Mouse (Mus musculus) erythroblast, embryonic 14.5 days (primary cell): ENCODE measurements at regions not wholly inside any gene's neighbourhood (a gene's known extent, or its start where the extent isn't known, plus 50 kb on each side); places are given as distances from the start of the nearest gene placed in this dataset.
A peak's percentile ranks its signal among the peaks of the same experiment; 100 is the strongest.

Experiments
- H3K27me3 ChIP-seq: 2 replicates; pipeline ENCODE4 v1.6.1; 2012; ENCODE audit warnings: inconsistent platforms; ENCODE audit not compliant: control insufficient read depth
- H3K36me3 ChIP-seq: 2 replicates; pipeline ENCODE4 v1.6.1; 2012; ENCODE audit warnings: mild to moderate bottlenecking, inconsistent platforms; ENCODE audit not compliant: control insufficient read depth
- H3K4me1 ChIP-seq: 2 replicates; pipeline ENCODE4 v1.6.1; 2012; ENCODE audit warnings: inconsistent platforms; ENCODE audit not compliant: control insufficient read depth
- H3K4me3 ChIP-seq: replicated peaks from 2 replicates; pipeline ENCODE3; 2012; ENCODE audit warnings: moderate library complexity, mild to moderate bottlenecking, inconsistent platforms
- H3K9me3 ChIP-seq: 2 replicates; pipeline ENCODE4 v1.6.1; 2012; ENCODE audit warnings: low read length, inconsistent platforms, mixed read lengths; ENCODE audit not compliant: control insufficient read depth
- GATA1 ChIP-seq: IDR thresholded peaks from 2 replicates; pipeline ENCODE4 v1.6.1; 2012; ENCODE audit warnings: low read length, inconsistent platforms, mixed read lengths
- TAL1 ChIP-seq: IDR thresholded peaks from 3 replicates; pipeline ENCODE4 v1.6.1; 2012; ENCODE audit warnings: low read length, inconsistent platforms, mixed read lengths

GRCm38 (mm10) chr15:62092671-62093185 is 1169.9 kb upstream of the A1bg start:
- H3K4me1 ChIP-seq = peaks cover 34% of the 10 kb centered on the region
- no peaks in the 10 kb centered on the region for H3K9me3 ChIP-seq
- no peaks in the 10 kb centered on the region; the same call in 1 of the 2 replicates for H3K36me3 ChIP-seq
- no peak overlapping the region for H3K4me3 ChIP-seq
- TF ChIP-seq GATA1 (no peak), TAL1 (no peak)
- no peaks in the 10 kb centered on the region for H3K27me3 ChIP-seq

DNA sequence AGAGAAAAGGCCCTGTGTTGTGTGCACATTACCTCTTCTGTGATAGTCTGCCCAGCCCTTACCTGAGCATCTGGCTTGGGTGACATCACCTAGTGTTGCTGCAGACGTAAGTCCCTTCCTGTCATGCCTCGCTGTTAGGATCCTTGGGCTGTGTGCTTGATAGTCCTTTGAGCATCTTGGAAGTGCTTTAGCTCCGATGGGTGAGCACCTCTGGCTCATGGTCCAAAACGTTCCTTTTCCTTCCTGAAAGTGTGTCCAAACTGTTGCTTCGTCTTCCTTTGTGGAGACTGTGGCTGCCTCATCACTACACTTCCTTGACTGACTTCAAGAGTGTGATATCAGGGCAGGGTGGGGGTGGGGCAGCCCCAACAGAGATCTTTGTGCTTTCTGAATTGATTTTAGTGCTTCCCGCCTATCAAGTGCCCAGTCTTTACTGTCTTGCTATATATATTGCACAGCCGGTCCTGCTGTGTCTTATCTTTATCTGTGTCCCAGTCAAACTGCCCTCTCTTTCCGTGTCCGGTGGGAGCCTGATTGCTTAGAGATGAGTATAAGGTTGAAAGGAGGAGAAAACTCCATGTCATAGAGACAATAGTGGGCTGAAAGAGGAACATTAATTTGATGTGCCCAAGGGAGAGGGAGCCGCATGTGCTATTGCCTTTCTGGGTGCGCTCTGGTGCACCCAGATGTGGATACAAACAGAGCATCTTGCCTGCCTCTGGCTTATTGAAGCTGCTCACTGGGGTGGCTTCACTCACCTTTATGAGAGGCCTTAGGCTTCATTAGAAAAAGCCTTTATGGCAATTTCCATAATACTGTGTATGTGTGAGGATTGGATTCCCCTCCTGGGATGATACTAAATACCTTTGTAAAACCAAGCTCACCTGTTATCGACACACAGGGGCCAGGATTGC is 1169.2 kb upstream of the A1bg start:
- Histone ChIP-seq H3K36me3 (peaks cover 3% of the 10 kb centered on the region; the same call in 1 of the 2 replicates), H3K4me1 (peaks cover 34% of the 10 kb centered on the region), H3K27me3 (no peaks in the 10 kb centered on the region), H3K9me3 (no peaks in the 10 kb centered on the region), H3K4me3 (no peak overlapping the region)
- TF ChIP-seq TAL1 (no peak), GATA1 (no peak)

DNA sequence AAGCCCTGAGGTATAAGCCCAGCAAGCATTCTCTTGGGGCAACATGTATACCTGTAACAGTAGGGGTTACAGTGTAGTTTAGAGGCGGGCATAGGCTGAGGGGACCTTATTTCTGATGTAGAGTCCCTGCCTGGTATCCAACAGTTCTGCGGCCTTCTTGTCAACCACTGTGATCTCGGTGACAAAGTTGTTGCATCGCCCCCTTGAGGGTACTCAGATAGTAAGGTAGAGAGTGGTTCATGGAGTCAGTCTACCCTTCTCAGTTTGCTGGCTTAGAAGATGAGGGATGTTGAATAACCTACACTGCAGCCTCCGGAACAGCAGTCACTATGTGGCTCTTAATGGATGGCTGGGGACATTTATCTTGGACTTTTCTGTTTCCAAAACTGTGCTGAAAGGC is 1168.3 kb upstream of the A1bg start:
- Histone ChIP-seq H3K4me1 (peaks cover 31% of the 10 kb centered on the region), H3K4me3 (no peak overlapping the region), H3K36me3 (peaks cover 3% of the 10 kb centered on the region; the same call in 1 of the 2 replicates), H3K9me3 (no peaks in the 10 kb centered on the region), H3K27me3 (no peaks in the 10 kb centered on the region)
- no peak for TF ChIP-seq GATA1
- no peak for TF ChIP-seq TAL1

DNA sequence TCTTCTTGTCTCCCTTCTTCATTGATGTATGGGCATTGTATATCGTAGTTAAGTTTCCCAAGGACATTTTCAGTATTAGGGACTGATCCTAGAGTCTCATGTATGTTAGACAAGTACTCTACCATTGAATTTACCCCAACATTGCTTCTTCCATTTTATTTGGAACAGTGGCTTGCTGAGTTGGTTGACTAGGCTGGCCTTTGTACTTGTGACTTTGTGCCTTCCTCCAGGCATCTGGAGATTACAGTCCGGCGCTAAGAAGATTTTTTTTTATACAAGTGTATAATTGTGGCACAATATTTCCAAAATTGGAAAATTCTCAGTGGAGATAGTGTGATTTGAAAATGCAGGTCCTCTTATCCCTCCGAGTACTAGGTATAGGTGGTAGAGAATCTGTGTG is 1165.5 kb upstream of the A1bg start:
- H3K4me1 ChIP-seq = peaks cover 32% of the 10 kb centered on the region

DNA sequence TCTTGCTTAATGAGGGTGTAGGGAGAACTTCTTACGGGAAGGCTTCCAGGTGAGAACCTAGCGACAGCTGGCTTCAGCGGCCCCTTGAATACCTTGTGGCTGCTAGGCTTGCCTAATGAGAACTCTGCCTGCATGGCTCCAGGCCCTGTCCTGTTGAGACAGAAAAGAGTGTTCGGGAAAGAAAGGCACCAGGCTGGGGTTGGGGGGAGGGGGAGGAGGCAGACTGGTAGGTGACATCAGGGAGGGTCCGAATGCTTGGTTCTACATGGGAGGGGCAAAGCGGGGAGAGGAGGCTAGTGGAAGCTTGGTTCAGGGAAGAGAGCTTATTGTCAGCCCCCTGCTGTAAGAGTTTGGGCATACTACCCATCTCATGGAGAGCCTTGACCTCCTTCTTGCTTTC is 1164.9 kb upstream of the A1bg start:
- Histone ChIP-seq H3K4me1 (peaks cover 29% of the 10 kb centered on the region), H3K9me3 (no peaks in the 10 kb centered on the region), H3K27me3 (no peaks in the 10 kb centered on the region), H3K36me3 (peaks cover 3% of the 10 kb centered on the region; the same call in 1 of the 2 replicates), H3K4me3 (no peak overlapping the region)
- TF ChIP-seq GATA1 (no peak), TAL1 (no peak)

More for the DNA sequence above, 1165.5 kb upstream of the A1bg start:
- Histone ChIP-seq H3K4me3 (no peak overlapping the region), H3K9me3 (no peaks in the 10 kb centered on the region), H3K36me3 (peaks cover 3% of the 10 kb centered on the region; the same call in 1 of the 2 replicates), H3K27me3 (no peaks in the 10 kb centered on the region)
- TF ChIP-seq GATA1 (no peak), TAL1 (no peak)

GRCm38 (mm10) chr15:62086037-62086436 is 1163.2 kb upstream of the A1bg start:
- 0 out of 3 replicates have a peak, but pooled peaks have one; percentile 10 for TF ChIP-seq TAL1
- TF ChIP-seq GATA1 = no peak
- Histone ChIP-seq H3K36me3 (peaks cover 3% of the 10 kb centered on the region; the same call in 1 of the 2 replicates), H3K27me3 (no peaks in the 10 kb centered on the region), H3K4me3 (no peak overlapping the region), H3K4me1 (peaks cover 12% of the 10 kb centered on the region), H3K9me3 (no peaks in the 10 kb centered on the region)

DNA sequence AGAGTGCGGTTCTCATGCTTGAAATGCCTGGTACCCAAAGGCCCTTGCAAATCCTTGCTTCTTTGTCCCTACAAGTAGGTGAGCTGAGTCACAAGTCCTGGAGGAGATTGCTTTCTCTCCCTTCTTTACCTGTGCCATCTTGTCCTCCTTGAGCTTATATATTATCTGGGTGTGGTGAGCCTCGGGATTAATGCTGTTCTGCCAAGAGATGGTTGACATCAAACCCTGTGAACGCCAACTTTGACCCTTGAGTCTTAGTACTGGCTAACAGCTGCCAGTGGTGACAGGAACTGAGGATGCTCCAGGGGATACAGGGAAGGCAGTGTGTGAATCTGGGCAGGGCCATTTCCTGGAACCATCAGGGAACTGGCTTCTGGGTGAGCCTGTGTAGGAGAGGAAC is 1160.5 kb upstream of the A1bg start:
- H3K4me1 ChIP-seq = peaks cover 28% of the 10 kb centered on the region
- no peaks in the 10 kb centered on the region for H3K27me3 ChIP-seq
- H3K9me3 ChIP-seq = no peaks in the 10 kb centered on the region
- TF ChIP-seq TAL1 (no peak), GATA1 (no peak)
- H3K4me3 ChIP-seq = no peak overlapping the region
- H3K36me3 ChIP-seq = peaks cover 3% of the 10 kb centered on the region; the same call in 1 of the 2 replicates

DNA sequence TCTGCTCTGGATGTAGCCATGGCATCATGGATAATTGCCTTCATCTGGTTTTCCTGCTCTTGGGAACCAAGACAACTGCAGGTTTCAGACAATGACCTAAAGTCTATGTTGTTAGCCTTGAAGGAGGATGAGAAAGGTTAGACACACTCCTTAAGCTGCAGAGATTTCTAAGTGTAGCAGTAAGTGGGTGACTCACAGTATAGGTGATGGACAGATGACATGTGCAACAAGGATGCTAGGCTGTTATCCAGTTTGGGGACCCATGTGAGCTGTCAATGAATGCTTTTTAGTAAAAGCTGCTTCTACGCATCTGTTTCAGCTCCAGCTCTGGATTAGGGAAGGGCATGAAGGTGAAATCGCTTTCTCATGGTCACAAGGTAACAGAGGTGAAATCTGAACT is 1159.7 kb upstream of the A1bg start:
- TF ChIP-seq TAL1 = no peak
- no peak for TF ChIP-seq GATA1
- peaks cover 27% of the 10 kb centered on the region for H3K4me1 ChIP-seq
- no peaks in the 10 kb centered on the region for H3K27me3 ChIP-seq
- H3K9me3 ChIP-seq = no peaks in the 10 kb centered on the region
- H3K36me3 ChIP-seq = peaks cover 2% of the 10 kb centered on the region; the same call in 1 of the 2 replicates
- H3K4me3 ChIP-seq = no peak overlapping the region
